Mouse (Mus musculus): ENCODE measurements at regions not wholly inside any gene's neighbourhood (a gene's known extent, or its start where the extent isn't known, plus 50 kb on each side); places are given as distances from the start of the nearest gene placed in this dataset.

DNA sequence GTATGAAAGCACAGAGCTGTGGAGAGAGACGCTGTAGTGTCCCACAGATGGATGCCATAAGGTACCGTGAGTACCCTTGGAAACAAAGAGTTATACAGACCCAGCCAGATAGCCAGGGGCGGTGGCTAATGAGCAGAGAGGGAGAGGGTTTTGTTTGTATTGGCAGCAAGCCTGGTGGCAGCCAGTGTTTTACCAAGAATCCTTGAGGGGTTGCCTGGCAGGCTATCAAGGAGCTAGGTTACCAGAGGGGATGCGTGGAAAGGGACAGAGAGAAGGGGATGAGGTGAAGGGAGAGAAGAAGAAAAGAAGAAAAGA, 262.7 kb downstream of the Matn1 start:
- TF ChIP-seq CTCF (IDR thresholded peaks at IDR 0.05; ENCODE audit: insufficient read depth, low read depth, low read length) (no peak), POLR2A (IDR thresholded peaks at IDR 0.05; ENCODE audit: insufficient read depth, low read depth, low read length) (no peak)
